Mouse (Mus musculus): Measurements from ENCODE around the gene Stt3a.

Stt3a gene

GRCm38 (mm10) chr9:36716624-36717023, 50.9 kb downstream of the Stt3a start:
- peak in 1 of 2 experiments; percentile 4 for DNase-seq

DNA sequence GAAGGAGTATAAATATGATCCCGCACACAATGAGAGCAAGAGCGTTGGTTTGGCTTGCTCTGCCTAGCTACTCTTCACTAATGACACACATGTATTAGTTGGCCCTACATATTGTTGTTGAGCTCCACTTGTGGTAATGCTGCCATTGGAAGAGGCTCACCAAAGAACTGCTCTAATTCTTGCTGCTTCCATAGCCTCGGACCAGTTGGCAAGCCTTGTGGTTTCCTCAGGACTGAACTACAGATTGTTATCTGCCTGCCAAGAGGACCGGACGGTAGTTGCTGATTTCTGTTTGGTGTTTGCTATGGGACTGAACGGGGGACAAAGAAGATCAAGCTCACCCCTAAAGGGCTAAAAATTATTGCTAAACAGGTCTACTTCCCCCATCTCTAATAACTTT, 60.2 kb downstream of the Stt3a start:
- DNase-seq = no peak

- DNase-seq = no peak
These were observed 61.6 kb downstream of the Stt3a start for GRCm38 (mm10) chr9:36705923-36706322.

- no peak for DNase-seq
These were observed 73.2 kb downstream of the Stt3a start for GRCm38 (mm10) chr9:36694276-36694675.

GRCm38 (mm10) chr9:36692920-36693319, 74.6 kb downstream of the Stt3a start, which contains the start of gene Acrv1:
TSS of gene Acrv1 (plus strand) at chr9:36693220.
- DNase-seq = no peak

- DNase-seq = no peak
These were observed 80.2 kb downstream of the Stt3a start for GRCm38 (mm10) chr9:36687329-36687728.

DNA sequence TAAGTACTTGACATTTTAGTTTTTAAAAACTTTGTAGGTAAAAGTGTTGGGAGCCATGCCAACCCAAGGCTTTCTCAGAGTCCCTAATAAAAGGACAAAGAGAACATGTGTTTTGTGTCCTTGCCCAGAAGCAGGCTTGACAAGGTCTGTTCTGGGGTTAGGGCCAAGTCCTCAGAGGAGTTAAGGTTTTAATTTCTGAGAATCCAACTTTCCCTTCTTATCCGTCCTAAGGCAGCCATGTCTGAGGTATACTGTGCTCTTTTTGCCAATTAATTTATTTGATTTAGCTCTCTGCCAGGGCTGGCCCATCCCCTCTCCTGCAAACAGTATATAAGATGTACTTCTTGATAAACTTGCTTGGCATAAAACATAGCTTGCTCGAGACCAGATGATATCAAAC, 86.1 kb downstream of the Stt3a start:
- DNase-seq = no peak

All from B cell, adult 2 months (primary cell).